Mouse (Mus musculus): ENCODE measurements at regions not wholly inside any gene's neighbourhood (a gene's known extent, or its start where the extent isn't known, plus 50 kb on each side); places are given as distances from the start of the nearest gene placed in this dataset.

- Histone ChIP-seq H3K27ac (ENCODE audit: insufficient read depth, low read depth) (no peak overlapping the region), H3K4me2 (ENCODE audit: insufficient read depth, low read depth, poor library complexity, severe bottlenecking) (no peak overlapping the region), H3K79me2 (replicated peaks; ENCODE audit: control insufficient read depth, extremely low read depth, insufficient read depth, poor library complexity, severe bottlenecking) (no peaks in the 10 kb centered on the region), H3K4me1 (ENCODE audit: control insufficient read depth in 1 of 2, insufficient read depth in 2 of 2) (0 out of 4 replicates have a peak, but pooled peaks cover 0 to 4% of the 10 kb centered on the region in 2 experiments), H3K4me3 (replicated peaks in 1 of 3; ENCODE audit: low read depth in 2 of 3, low read length in 2 of 3, poor library complexity in 1 of 3) (no peak overlapping the region), H3K9ac (ENCODE audit: insufficient read depth, low read depth) (no peak overlapping the region), H3K36me3 (replicated peaks in 1 of 2; ENCODE audit: control insufficient read depth in 1 of 2, insufficient read depth in 1 of 2, low read length in 1 of 2) (no peaks in the 10 kb centered on the region), H3K27me3 (replicated peaks) (no peaks in the 10 kb centered on the region), H3K9me3 (replicated peaks; ENCODE audit: low read length) (no peaks in the 10 kb centered on the region)
- no peak for DNase-seq (ENCODE audit: extremely low read depth)
- TF ChIP-seq HCFC1 (IDR thresholded peaks at IDR 0.05; ENCODE audit: low read depth, low read length): no peak
- no peak for TF ChIP-seq ZC3H11A (IDR thresholded peaks at IDR 0.05; ENCODE audit: low read depth, low read length)
- no peak for TF ChIP-seq CTCF (conservative IDR thresholded peaks at IDR 0.05 in 1 of 2, IDR thresholded peaks at IDR 0.05 in 1 of 2; ENCODE audit: low read depth in 2 of 2, low read length in 2 of 2)
- TF ChIP-seq KAT2A (IDR thresholded peaks at IDR 0.05; ENCODE audit: insufficient replicate concordance, low read length): no peak
- no peak for TF ChIP-seq MEF2A (IDR thresholded peaks at IDR 0.05; ENCODE audit: borderline replicate concordance, low read depth, low read length)
- TF ChIP-seq ZKSCAN1 (IDR thresholded peaks at IDR 0.05; ENCODE audit: borderline replicate concordance, low read depth, low read length): no peak
- no peak for TF ChIP-seq TBP (conservative IDR thresholded peaks at IDR 0.05; ENCODE audit: low read depth, low read length)
- dilution Hi-C loops (cut with MboI; ENCODE audit: extremely low pct_ligation_motif_present, extremely low pct_unique_long_range_greater_than_20kb, low sequenced_read_pairs): no loop called here
- in situ Hi-C loops (cut with MboI; ENCODE audit: low pct_ligation_motif_present, low pct_unique_long_range_greater_than_20kb, low sequenced_read_pairs): no loop called here
Measured at GRCm38 (mm10) chr15:28129536-28129935, 74.0 kb upstream of the Dnah5 start.

- TF ChIP-seq KAT2A (IDR thresholded peaks at IDR 0.05; ENCODE audit: insufficient replicate concordance, low read length) (no peak), POLR2A (IDR thresholded peaks at IDR 0.05; ENCODE audit: low read depth, low read length) (no peak), NELFE (IDR thresholded peaks at IDR 0.05; ENCODE audit: low read depth, low read length) (no peak), MAFK (IDR thresholded peaks at IDR 0.05; ENCODE audit: insufficient replicate concordance, low read length) (no peak), CHD2 (IDR thresholded peaks at IDR 0.05; ENCODE audit: low read length) (no peak), GABPA (IDR thresholded peaks at IDR 0.05; ENCODE audit: insufficient replicate concordance, low read depth, low read length) (no peak), MAZ (IDR thresholded peaks at IDR 0.05; ENCODE audit: low read depth, low read length) (no peak), USF2 (conservative IDR thresholded peaks at IDR 0.05; ENCODE audit: low read depth, low read length) (no peak), ZKSCAN1 (IDR thresholded peaks at IDR 0.05; ENCODE audit: borderline replicate concordance, low read depth, low read length) (no peak), RAD21 (IDR thresholded peaks at IDR 0.05; ENCODE audit: low read depth, low read length) (no peak), SIN3A (IDR thresholded peaks at IDR 0.05; ENCODE audit: low read length) (no peak), NRF1 (IDR thresholded peaks at IDR 0.05; ENCODE audit: low read depth, low read length) (no peak), CTCF (conservative IDR thresholded peaks at IDR 0.05 in 1 of 2, IDR thresholded peaks at IDR 0.05 in 1 of 2; ENCODE audit: low read depth in 2 of 2, low read length in 2 of 2) (no peak), USF1 (IDR thresholded peaks at IDR 0.05; ENCODE audit: low read depth, low read length) (no peak)
- H3K4me1 ChIP-seq (ENCODE audit: control insufficient read depth in 1 of 2, insufficient read depth in 2 of 2): no peaks in the 10 kb centered on the region
- no peaks in the 10 kb centered on the region for H3K27me3 ChIP-seq (replicated peaks)
- H3K36me3 ChIP-seq (replicated peaks in 1 of 2; ENCODE audit: control insufficient read depth in 1 of 2, insufficient read depth in 1 of 2, low read length in 1 of 2): no peaks in the 10 kb centered on the region
- no peaks in the 10 kb centered on the region for H3K9me3 ChIP-seq (replicated peaks; ENCODE audit: low read length)
- H3K27ac ChIP-seq (ENCODE audit: insufficient read depth, low read depth): no peak overlapping the region
- H3K79me2 ChIP-seq (replicated peaks; ENCODE audit: control insufficient read depth, extremely low read depth, insufficient read depth, poor library complexity, severe bottlenecking): no peaks in the 10 kb centered on the region
- no peak overlapping the region for H3K4me2 ChIP-seq (ENCODE audit: insufficient read depth, low read depth, poor library complexity, severe bottlenecking)
- dilution Hi-C loops (cut with MboI; ENCODE audit: extremely low pct_ligation_motif_present, extremely low pct_unique_long_range_greater_than_20kb, low sequenced_read_pairs): no loop called here
- no peak overlapping the region for H3K9ac ChIP-seq (ENCODE audit: insufficient read depth, low read depth)
- in situ Hi-C loops (cut with MboI; ENCODE audit: low pct_ligation_motif_present, low pct_unique_long_range_greater_than_20kb, low sequenced_read_pairs): no loop called here
- H3K4me3 ChIP-seq (replicated peaks in 1 of 3; ENCODE audit: low read depth in 2 of 3, low read length in 2 of 3, poor library complexity in 1 of 3): no peak overlapping the region
- DNase-seq (ENCODE audit: extremely low read depth): no peak
Measured at GRCm38 (mm10) chr15:28131546-28131945, 72.0 kb upstream of the Dnah5 start.
